Mouse (Mus musculus): ENCODE data around the gene Sf3b4. TPM values are rescaled to one million over a fixed set of nuclear protein-coding genes. Genes with fewer than 3 reads are reported as not detected.
"Not testable (repeated sequence)": the region's sequence is repeated elsewhere in the genome, so short reads cannot be mapped to it uniquely, and the experiment has no call there.

The Sf3b4 gene
- polyA plus RNA-seq, 1 experiment from 2014 or later, result 125 TPM

- Histone ChIP-seq H3K4me1 (ENCODE audit: control insufficient read depth, insufficient read depth, low read length) (peaks cover 15% of the 10 kb centered on the region), H3K27me3 (ENCODE audit: control insufficient read depth, insufficient read depth, low read length) (no peaks in the 10 kb centered on the region), H3K9ac (ENCODE audit: low read length) (peak overlapping the region; percentile 79), H3K4me2 (ENCODE audit: low read depth, low read length) (peak overlapping the region; percentile 71), H3K27ac (ENCODE audit: low read length) (peak overlapping the region; percentile 99), H3K9me3 (replicated peaks; ENCODE audit: control insufficient read depth, low read length) (no peaks in the 10 kb centered on the region), H3K4me3 (replicated peaks; ENCODE audit: low read length) (peak overlapping the region; percentile 89), H3K36me3 (ENCODE audit: control insufficient read depth, insufficient read depth, low read length) (peaks cover 12% of the 10 kb centered on the region; the same call in 1 of the 2 replicates)
- 47% methylated on average over 10 of the region's 10 CpGs for WGBS
- no peak for ATAC-seq (ENCODE audit: insufficient read depth, low FRiP score)
Measured at GRCm38 (mm10) chr3:96170976-96171545, 1.1 kb upstream of the Sf3b4 start.

- H3K4me3 ChIP-seq (replicated peaks; ENCODE audit: low read length), result peak overlapping the region; percentile 89
- ATAC-seq (ENCODE audit: insufficient read depth, low FRiP score), result peak; percentile 8; the same call in 1 of the 2 replicates
- H3K4me1 ChIP-seq (ENCODE audit: control insufficient read depth, insufficient read depth, low read length), result peaks cover 15% of the 10 kb centered on the region
- H3K36me3 ChIP-seq (ENCODE audit: control insufficient read depth, insufficient read depth, low read length), result peaks cover 17% of the 10 kb centered on the region; the same call in 1 of the 2 replicates
- no peaks in the 10 kb centered on the region for H3K9me3 ChIP-seq (replicated peaks; ENCODE audit: control insufficient read depth, low read length)
- H3K27me3 ChIP-seq (ENCODE audit: control insufficient read depth, insufficient read depth, low read length), result no peaks in the 10 kb centered on the region
- H3K4me2 ChIP-seq (ENCODE audit: low read depth, low read length), result peak overlapping the region; percentile 71
- peak overlapping the region; percentile 79 for H3K9ac ChIP-seq (ENCODE audit: low read length)
- H3K27ac ChIP-seq (ENCODE audit: low read length), result peak overlapping the region; percentile 99
- 15% methylated on average over 18 of the region's 18 CpGs for WGBS
Measured at GRCm38 (mm10) chr3:96171583-96172196, 442 bp upstream of the Sf3b4 start.

GRCm38 (mm10) chr3:96173185-96173584, 1.1 kb downstream of the Sf3b4 start:
- ATAC-seq (ENCODE audit: insufficient read depth, low FRiP score), result no peak
- H3K36me3 ChIP-seq (ENCODE audit: control insufficient read depth, insufficient read depth, low read length), result peaks cover 22% of the 10 kb centered on the region
- peaks cover 15% of the 10 kb centered on the region for H3K4me1 ChIP-seq (ENCODE audit: control insufficient read depth, insufficient read depth, low read length)
- H3K9me3 ChIP-seq (replicated peaks; ENCODE audit: control insufficient read depth, low read length), result no peaks in the 10 kb centered on the region
- H3K4me2 ChIP-seq (ENCODE audit: low read depth, low read length), result peak overlapping the region; percentile 82
- H3K27ac ChIP-seq (ENCODE audit: low read length), result no peak overlapping the region
- no peaks in the 10 kb centered on the region for H3K27me3 ChIP-seq (ENCODE audit: control insufficient read depth, insufficient read depth, low read length)
- H3K9ac ChIP-seq (ENCODE audit: low read length), result peak overlapping the region; percentile 79
- 33% methylated on average over 7 of the region's 7 CpGs for WGBS
- H3K4me3 ChIP-seq (replicated peaks; ENCODE audit: low read length), result peak overlapping the region; percentile 89

- ATAC-seq (ENCODE audit: insufficient read depth, low FRiP score); H3K4me3 ChIP-seq (replicated peaks; ENCODE audit: low read length); H3K9ac ChIP-seq (ENCODE audit: low read length); H3K27ac ChIP-seq (ENCODE audit: low read length); H3K9me3 ChIP-seq (replicated peaks; ENCODE audit: control insufficient read depth, low read length); H3K27me3 ChIP-seq (ENCODE audit: control insufficient read depth, insufficient read depth, low read length); H3K4me2 ChIP-seq (ENCODE audit: low read depth, low read length): not testable (repeated sequence)
- WGBS, result 82% methylated on average over 4 of the region's 4 CpGs
- Histone ChIP-seq H3K4me1 (ENCODE audit: control insufficient read depth, insufficient read depth, low read length) (peaks cover 15% of the 10 kb centered on the region), H3K36me3 (ENCODE audit: control insufficient read depth, insufficient read depth, low read length) (peaks cover 24% of the 10 kb centered on the region)
Measured at GRCm38 (mm10) chr3:96174042-96174441, 1.9 kb downstream of the Sf3b4 start.

- Histone ChIP-seq H3K4me1 (ENCODE audit: control insufficient read depth, insufficient read depth, low read length) (peaks cover 15% of the 10 kb centered on the region), H3K27me3 (ENCODE audit: control insufficient read depth, insufficient read depth, low read length) (no peaks in the 10 kb centered on the region), H3K4me3 (replicated peaks; ENCODE audit: low read length) (no peak overlapping the region), H3K27ac (ENCODE audit: low read length) (no peak overlapping the region), H3K9me3 (replicated peaks; ENCODE audit: control insufficient read depth, low read length) (no peaks in the 10 kb centered on the region), H3K36me3 (ENCODE audit: control insufficient read depth, insufficient read depth, low read length) (peaks cover 24% of the 10 kb centered on the region), H3K9ac (ENCODE audit: low read length) (no peak overlapping the region), H3K4me2 (ENCODE audit: low read depth, low read length) (no peak overlapping the region)
- 92% methylated on average over 6 of the region's 6 CpGs for WGBS
- ATAC-seq (ENCODE audit: insufficient read depth, low FRiP score), result no peak
Measured at GRCm38 (mm10) chr3:96175251-96175650, 3.1 kb downstream of the Sf3b4 start.

- ATAC-seq (ENCODE audit: insufficient read depth, low FRiP score), result no peak
- no peak overlapping the region for H3K4me2 ChIP-seq (ENCODE audit: low read depth, low read length)
- H3K4me3 ChIP-seq (replicated peaks; ENCODE audit: low read length), result no peak overlapping the region
- peaks cover 24% of the 10 kb centered on the region for H3K4me1 ChIP-seq (ENCODE audit: control insufficient read depth, insufficient read depth, low read length)
- H3K27me3 ChIP-seq (ENCODE audit: control insufficient read depth, insufficient read depth, low read length), result no peaks in the 10 kb centered on the region
- H3K36me3 ChIP-seq (ENCODE audit: control insufficient read depth, insufficient read depth, low read length), result peaks cover 24% of the 10 kb centered on the region
- H3K9me3 ChIP-seq (replicated peaks; ENCODE audit: control insufficient read depth, low read length), result no peaks in the 10 kb centered on the region
- H3K27ac ChIP-seq (ENCODE audit: low read length), result no peak overlapping the region
- H3K9ac ChIP-seq (ENCODE audit: low read length), result no peak overlapping the region
- whole genome bisulfite sequencing, result 88% methylated on average over 4 of the region's 4 CpGs
Measured at GRCm38 (mm10) chr3:96178427-96178826, 6.3 kb downstream of the Sf3b4 start.

GRCm38 (mm10) chr3:96178902-96179301, 6.8 kb downstream of the Sf3b4 start:
- H3K4me3 ChIP-seq (replicated peaks; ENCODE audit: low read length), result no peak overlapping the region
- H3K9me3 ChIP-seq (replicated peaks; ENCODE audit: control insufficient read depth, low read length), result no peaks in the 10 kb centered on the region
- peaks cover 24% of the 10 kb centered on the region for H3K36me3 ChIP-seq (ENCODE audit: control insufficient read depth, insufficient read depth, low read length)
- H3K4me2 ChIP-seq (ENCODE audit: low read depth, low read length), result no peak overlapping the region
- H3K27ac ChIP-seq (ENCODE audit: low read length), result no peak overlapping the region
- no peak overlapping the region for H3K9ac ChIP-seq (ENCODE audit: low read length)
- no peak for ATAC-seq (ENCODE audit: insufficient read depth, low FRiP score)
- WGBS, result 84% methylated on average over 2 of the region's 2 CpGs
- peaks cover 24% of the 10 kb centered on the region for H3K4me1 ChIP-seq (ENCODE audit: control insufficient read depth, insufficient read depth, low read length)
- H3K27me3 ChIP-seq (ENCODE audit: control insufficient read depth, insufficient read depth, low read length), result no peaks in the 10 kb centered on the region

GRCm38 (mm10) chr3:96179531-96179930, 7.4 kb downstream of the Sf3b4 start:
- Histone ChIP-seq H3K27me3 (ENCODE audit: control insufficient read depth, insufficient read depth, low read length) (no peaks in the 10 kb centered on the region), H3K4me3 (replicated peaks; ENCODE audit: low read length) (no peak overlapping the region), H3K9me3 (replicated peaks; ENCODE audit: control insufficient read depth, low read length) (no peaks in the 10 kb centered on the region), H3K9ac (ENCODE audit: low read length) (no peak overlapping the region), H3K27ac (ENCODE audit: low read length) (no peak overlapping the region), H3K36me3 (ENCODE audit: control insufficient read depth, insufficient read depth, low read length) (peaks cover 22% of the 10 kb centered on the region), H3K4me2 (ENCODE audit: low read depth, low read length) (no peak overlapping the region), H3K4me1 (ENCODE audit: control insufficient read depth, insufficient read depth, low read length) (peaks cover 21% of the 10 kb centered on the region)
- ATAC-seq (ENCODE audit: insufficient read depth, low FRiP score), result no peak
- WGBS, result 61% methylated on average over 4 of the region's 4 CpGs

- H3K9me3 ChIP-seq (replicated peaks; ENCODE audit: control insufficient read depth, low read length), result no peaks in the 10 kb centered on the region
- WGBS, result under 1% methylated on average over 15 of the region's 23 CpGs
- ATAC-seq (ENCODE audit: insufficient read depth, low FRiP score), result peak; percentile 52; the same call in 1 of the 2 replicates
- H3K9ac ChIP-seq (ENCODE audit: low read length), result peak within 1 kb of the TSS; percentile 75
- H3K27me3 ChIP-seq (ENCODE audit: control insufficient read depth, insufficient read depth, low read length), result no peaks in the 10 kb centered on the region
- H3K4me2 ChIP-seq (ENCODE audit: low read depth, low read length), result peak within 1 kb of the TSS; percentile 72
- H3K4me1 ChIP-seq (ENCODE audit: control insufficient read depth, insufficient read depth, low read length), result peaks cover 17% of the 10 kb centered on the region
- peak within 1 kb of the TSS; percentile 55 for H3K4me3 ChIP-seq (replicated peaks; ENCODE audit: low read length)
- H3K27ac ChIP-seq (ENCODE audit: low read length), result no peak within 1 kb of the TSS
- H3K36me3 ChIP-seq (ENCODE audit: control insufficient read depth, insufficient read depth, low read length), result peaks cover 13% of the 10 kb centered on the region
Measured at GRCm38 (mm10) chr3:96180727-96181477, 8.8 kb downstream of the Sf3b4 start, which contains the start of gene Sv2a. TSS of gene Sv2a (plus strand) at chr3:96181151.

Data from stomach, embryonic 16.5 days (tissue).